Mouse (Mus musculus) cerebellum, adult 2 months (tissue): Measurements from ENCODE around the gene Zbtb20. TPM values are rescaled to one million over a fixed set of nuclear protein-coding genes. Genes with fewer than 3 reads are reported as not detected.

Experiments used
- DNase-seq, 2 experiments: peaks; one replicate each; pipeline ENCODE4 v3.0.0; 2021
- H3K27ac ChIP-seq: fragments of 200-500 bp; 2 replicates; pipeline ENCODE4 v1.5.1; 2012; ENCODE audit warnings: low read length, control low read depth, inconsistent platforms; ENCODE audit not compliant: insufficient read depth
- H3K27me3 ChIP-seq: fragments of 200-500 bp; 2 replicates; pipeline ENCODE4 v1.6.1; 2012; ENCODE audit warnings: inconsistent platforms, mild to moderate bottlenecking, low read length, moderate library complexity; ENCODE audit not compliant: control insufficient read depth, insufficient read depth
- H3K4me1 ChIP-seq: fragments of 200-500 bp; 2 replicates; pipeline ENCODE4 v1.6.1; 2011; ENCODE audit warnings: low read length; ENCODE audit not compliant: control insufficient read depth, insufficient read depth
- H3K4me3 ChIP-seq: fragments of 200-500 bp; replicated peaks from 2 replicates; pipeline ENCODE3; 2011; ENCODE audit warnings: mild to moderate bottlenecking, low read depth, low read length, control low read depth; ENCODE audit not compliant: insufficient read depth
- CTCF ChIP-seq: fragments of 200-500 bp; IDR thresholded peaks from 2 replicates; pipeline ENCODE4 v1.5.1; 2011; ENCODE audit warnings: low read depth, mild to moderate bottlenecking, control low read depth, low read length, moderate library complexity, borderline replicate concordance; ENCODE audit not compliant: insufficient read depth
- POLR2A ChIP-seq: fragments of 200-500 bp; IDR thresholded peaks from 2 replicates; pipeline ENCODE4 v1.6.1; 2011; ENCODE audit warnings: low read length, control low read depth, borderline replicate concordance; ENCODE audit not compliant: insufficient read depth
- WGBS: fragments of 180-500 bp; shearing (Covaris S2); methylation state at CpG from one replicate; pipeline ENCODE4 v1.1.7; 2018; 5-methylcytosine and 5-hydroxymethylcytosine counted together
- polyA plus RNA-seq: library from polyadenylated mRNA; depleted of rRNA; stranded (reverse); fragments of >200 nt; gene quantifications from 2 replicates; pipeline ENCODE4 v1.2.3, GENCODE M21; 2012

The Zbtb20 gene
- polyA plus RNA-seq, 1 experiment = 25.2 TPM

DNA sequence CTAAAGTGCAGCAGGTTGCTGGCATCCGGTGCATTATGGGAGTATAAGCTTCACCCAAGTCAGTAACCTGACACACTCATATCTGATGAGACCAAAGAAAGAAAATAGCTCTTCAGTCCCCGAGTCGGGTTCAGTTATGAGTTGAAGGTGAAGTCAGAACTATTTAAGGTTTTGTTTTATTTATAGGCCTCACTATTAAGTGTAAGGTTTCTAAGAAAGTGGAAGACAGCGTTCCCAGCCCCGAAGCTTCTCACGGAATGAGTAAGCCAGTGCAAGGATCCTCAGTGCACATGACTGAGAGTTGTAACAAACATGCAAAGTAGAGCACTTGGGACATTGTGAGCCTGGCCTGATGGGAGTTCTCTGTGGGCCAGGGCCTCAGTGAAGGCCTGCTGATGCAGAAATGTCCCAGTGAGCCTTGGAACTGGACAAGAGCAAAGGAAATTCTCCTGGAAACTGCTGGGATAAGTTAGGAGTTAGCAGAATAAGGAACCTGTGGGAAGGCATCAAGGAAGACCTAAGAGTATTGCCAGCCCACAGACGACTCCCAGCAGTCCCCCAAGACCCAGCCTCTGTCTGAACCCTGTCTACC lies 507.6 kb downstream of the Zbtb20 start:
- DNase-seq = no peak
- Histone ChIP-seq H3K27me3 (no peaks in the 10 kb centered on the region), H3K4me1 (no peaks in the 10 kb centered on the region), H3K27ac (no peak overlapping the region), H3K4me3 (no peak overlapping the region)
- TF ChIP-seq POLR2A (no peak), CTCF (no peak)
- 89% methylated on average over 7 of the region's 7 CpGs for WGBS

DNA sequence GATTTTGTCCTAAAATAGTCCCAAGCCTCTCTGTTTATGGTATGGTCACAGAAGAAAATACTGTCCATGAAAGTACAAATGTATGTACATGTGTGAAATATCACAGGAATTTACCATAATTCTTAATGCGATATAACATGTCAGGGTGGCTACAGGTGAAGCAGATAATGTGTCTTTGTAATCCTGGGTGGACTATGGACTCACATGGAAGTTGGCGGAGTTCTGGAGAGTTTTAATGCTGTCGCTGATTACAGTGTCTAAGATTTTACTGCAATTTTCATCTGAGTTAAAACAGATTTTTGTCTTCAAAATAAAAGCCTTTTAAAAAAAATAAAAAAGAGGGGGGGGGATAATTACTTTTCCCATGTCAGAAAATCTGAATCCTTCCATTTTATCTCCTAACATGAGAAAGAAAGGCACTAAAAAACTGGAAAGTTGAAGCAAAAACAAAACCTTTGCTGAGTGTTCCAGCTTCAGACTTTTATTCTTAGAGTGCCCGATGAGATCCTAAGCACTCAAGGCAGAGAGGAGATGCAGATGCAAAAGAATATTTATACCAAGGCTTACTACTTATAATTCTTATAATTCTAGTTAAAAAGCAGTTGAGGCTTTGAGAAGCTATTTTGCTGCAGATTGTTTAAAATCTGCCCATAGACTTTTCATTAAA lies 509.4 kb downstream of the Zbtb20 start:
- WGBS = 95% methylated on average over 4 of the region's 4 CpGs

DNA sequence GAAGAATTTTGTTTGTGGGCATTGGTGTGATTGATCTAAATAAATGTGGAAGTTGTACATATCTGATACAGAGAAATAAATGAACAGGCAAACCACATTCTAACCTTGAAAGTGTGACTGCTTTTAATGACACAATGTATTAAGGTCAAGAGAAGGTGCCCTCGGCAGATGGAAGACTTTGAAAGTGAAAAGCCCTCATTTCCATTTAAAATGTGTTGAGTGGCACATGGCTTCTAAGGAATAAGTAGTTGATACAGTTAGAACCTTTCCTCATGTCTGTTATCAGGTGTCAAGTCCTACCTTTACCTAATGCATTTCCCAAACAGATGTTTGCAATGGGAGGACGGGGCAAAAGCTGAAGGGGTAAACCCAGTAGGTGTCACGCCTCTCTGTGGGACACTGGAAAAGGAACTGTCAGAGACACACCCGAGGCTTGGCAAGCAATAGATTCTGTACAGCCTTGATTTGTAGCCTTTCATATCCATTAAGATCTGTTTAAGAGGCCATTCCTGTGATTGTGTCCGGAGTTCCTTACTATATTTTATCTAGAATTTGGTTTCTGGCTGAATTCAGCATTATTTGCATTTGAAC lies 510.0 kb downstream of the Zbtb20 start:
- Histone ChIP-seq H3K4me1 (no peaks in the 10 kb centered on the region), H3K4me3 (no peak overlapping the region), H3K27me3 (no peaks in the 10 kb centered on the region), H3K27ac (no peak overlapping the region)
- TF ChIP-seq POLR2A = no peak
- DNase-seq = no peak
- 73% methylated on average over 5 of the region's 5 CpGs for WGBS

More for the DNA sequence above, 509.4 kb downstream of the Zbtb20 start:
- no peak overlapping the region for H3K27ac ChIP-seq
- TF ChIP-seq CTCF (no peak), POLR2A (no peak)
- DNase-seq = no peak
- H3K27me3 ChIP-seq = no peaks in the 10 kb centered on the region
- H3K4me3 ChIP-seq = no peak overlapping the region
- H3K4me1 ChIP-seq = no peaks in the 10 kb centered on the region

DNA sequence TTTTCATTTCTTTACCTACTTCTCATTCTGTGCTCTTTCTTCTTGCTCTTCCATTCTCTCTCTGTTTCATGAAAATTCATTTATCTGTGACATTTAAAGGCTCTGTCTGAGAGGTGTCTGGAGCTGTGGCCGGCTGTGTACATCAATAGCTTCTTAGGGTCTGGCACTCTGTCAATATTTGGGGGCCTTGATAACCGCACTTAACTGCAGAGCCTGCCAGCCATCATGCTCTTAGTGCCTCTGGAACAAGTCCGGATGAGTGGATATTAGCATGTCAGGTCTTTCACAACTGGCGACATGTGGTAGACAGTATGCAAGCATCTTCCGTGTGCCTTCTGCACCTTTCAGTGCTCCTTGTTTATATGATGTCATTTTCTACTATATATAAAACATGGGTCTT lies 510.7 kb downstream of the Zbtb20 start:
- WGBS = 75% methylated on average over 5 of the region's 5 CpGs
- Histone ChIP-seq H3K4me3 (no peak overlapping the region), H3K27me3 (no peaks in the 10 kb centered on the region), H3K4me1 (no peaks in the 10 kb centered on the region), H3K27ac (no peak overlapping the region)
- TF ChIP-seq POLR2A = no peak
- TF ChIP-seq CTCF = no peak
- no peak for DNase-seq

DNA sequence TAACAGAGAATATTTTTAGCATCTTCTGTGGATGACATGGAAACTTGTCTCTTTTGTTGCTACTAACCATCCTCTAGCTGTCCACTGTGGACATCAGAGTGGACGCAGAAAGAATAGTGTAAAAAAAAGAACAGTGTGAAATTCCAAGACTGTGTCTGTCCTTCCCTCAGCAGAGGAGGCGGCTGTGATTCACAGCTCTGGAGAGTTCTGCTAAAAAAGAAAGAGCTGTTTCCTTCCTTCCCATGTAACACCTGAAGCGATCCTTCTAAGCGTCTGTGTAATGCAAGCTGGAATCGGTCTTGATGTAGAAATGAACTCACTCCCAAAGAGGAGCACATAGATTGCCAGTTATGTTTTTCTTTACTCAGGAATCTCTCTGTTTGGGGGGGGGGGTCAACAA lies 512.7 kb downstream of the Zbtb20 start:
- H3K27ac ChIP-seq = no peak overlapping the region
- H3K4me1 ChIP-seq = no peaks in the 10 kb centered on the region
- no peaks in the 10 kb centered on the region for H3K27me3 ChIP-seq
- no peak for DNase-seq
- TF ChIP-seq CTCF (no peak), POLR2A (no peak)
- WGBS = 94% methylated on average over 5 of the region's 5 CpGs
- no peak overlapping the region for H3K4me3 ChIP-seq

DNA sequence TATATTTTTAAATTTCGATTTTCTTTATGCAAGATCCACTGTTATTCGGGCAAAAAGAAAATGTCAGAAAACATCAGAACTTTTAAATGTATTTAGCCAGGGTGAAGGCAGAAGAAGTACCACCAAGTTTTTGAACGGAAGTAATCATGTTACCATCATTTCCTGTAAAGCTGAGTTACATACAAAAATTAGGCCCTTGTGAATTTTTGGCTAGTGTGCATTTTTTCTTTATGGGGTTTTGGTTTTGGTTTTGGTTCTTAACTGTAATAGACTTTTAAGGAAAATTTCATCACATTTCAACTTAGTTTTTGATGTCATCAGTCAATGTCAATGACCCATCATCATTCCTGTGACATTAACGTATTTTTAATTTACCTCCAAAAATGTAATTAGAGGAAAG lies 514.7 kb downstream of the Zbtb20 start:
- TF ChIP-seq CTCF = no peak
- Histone ChIP-seq H3K4me3 (no peak overlapping the region), H3K4me1 (no peaks in the 10 kb centered on the region), H3K27me3 (no peaks in the 10 kb centered on the region), H3K27ac (no peak overlapping the region)
- no peak for DNase-seq
- 95% methylated on average over 4 of the region's 4 CpGs for WGBS

DNA sequence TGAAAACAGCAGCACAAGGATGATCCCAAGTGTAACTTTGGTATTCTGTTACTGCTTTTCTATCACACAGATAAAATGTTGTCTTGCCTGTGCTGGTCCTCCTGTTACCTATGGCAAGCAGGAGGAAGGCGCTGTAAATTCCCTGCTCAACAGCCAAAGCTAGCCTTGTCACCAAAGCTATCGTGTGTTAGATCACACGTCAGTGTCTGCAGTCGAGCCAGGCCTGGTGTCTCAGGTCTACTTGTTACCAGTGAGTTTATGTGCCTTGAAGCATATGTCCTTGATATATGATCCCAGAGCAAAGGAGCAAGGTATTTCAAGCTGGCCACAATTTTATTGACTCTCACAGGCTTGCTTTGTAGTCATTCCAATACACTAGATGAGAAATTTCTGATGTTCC lies 517.7 kb downstream of the Zbtb20 start:
- WGBS = 97% methylated on average over 4 of the region's 4 CpGs
- no peaks in the 10 kb centered on the region for H3K27me3 ChIP-seq
- TF ChIP-seq POLR2A (no peak), CTCF (no peak)
- H3K4me3 ChIP-seq = no peak overlapping the region
- no peak for DNase-seq
- H3K4me1 ChIP-seq = no peaks in the 10 kb centered on the region
- H3K27ac ChIP-seq = no peak overlapping the region

DNA sequence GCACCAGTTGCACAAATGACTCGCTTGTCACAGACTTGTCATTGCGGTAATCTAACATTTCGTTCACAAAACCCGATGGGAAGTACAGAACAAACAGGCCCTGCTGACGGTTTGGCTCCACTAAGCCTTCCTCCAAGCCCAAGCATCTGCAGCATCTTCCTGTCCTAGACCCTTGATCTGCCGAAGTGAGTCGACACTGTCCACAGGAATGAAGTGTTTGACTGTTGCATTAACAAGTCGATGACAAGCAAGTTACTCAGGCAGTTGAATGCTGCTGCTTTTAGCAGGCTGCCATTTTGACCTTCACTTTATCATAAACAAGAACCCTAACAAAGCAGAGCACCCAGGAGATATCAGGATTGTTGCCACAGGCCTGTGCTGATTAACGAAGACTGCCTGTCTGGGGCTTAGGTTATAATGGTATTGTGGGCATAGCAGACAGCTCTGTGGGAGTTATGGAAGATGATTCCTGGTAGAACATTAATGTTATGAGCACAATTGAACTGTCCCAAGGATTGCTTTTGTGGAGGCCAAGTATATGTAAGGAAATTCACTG lies 518.4 kb downstream of the Zbtb20 start:
- Histone ChIP-seq H3K27ac (no peak overlapping the region), H3K27me3 (no peaks in the 10 kb centered on the region), H3K4me1 (no peaks in the 10 kb centered on the region), H3K4me3 (no peak overlapping the region)
- DNase-seq = no peak
- 80% methylated on average over 9 of the region's 9 CpGs for WGBS
- TF ChIP-seq CTCF (no peak), POLR2A (no peak)
